8 mouse cellular contexts compared by ENCODE assay signal in the genomic region with DNA sequence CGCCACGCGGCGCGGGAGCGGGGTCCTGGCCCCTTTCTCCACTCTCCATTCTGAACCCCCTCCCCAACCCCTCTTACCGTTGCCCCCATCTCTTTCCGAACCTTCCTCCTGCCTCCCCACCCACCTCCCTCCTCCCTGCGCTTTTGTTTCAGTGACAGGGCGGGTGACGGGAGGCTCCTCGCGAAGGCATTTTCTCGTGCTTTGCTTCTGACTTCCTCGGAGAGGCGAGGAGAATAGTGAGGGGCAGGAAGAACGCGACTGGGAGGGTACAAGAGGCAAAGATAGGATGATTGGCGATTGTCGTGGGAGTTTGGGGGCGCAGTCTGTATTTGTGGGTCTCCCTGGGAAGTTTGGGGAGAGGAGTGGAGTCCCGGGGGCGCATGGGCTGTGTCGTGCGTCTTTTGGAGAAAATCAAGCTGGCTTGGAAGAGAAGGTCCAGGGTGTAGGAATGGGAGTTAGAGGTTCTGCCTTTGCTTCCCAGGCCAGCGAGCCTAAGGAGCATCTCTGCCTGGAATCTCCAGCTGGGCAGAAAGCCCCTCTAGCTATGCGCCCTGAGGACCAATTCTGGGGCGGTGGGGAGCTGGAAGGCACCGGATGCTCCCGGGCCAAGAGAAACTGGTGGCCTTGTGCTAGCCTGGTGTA. TPM values are rescaled to one million over a fixed set of nuclear protein-coding genes. Genes with fewer than 3 reads are reported as not detected.
DNase-seq lines count a peak whose midpoint lies in the region; ATAC-seq lines count a peak whose summit lies in the region.

No protein-coding gene starts in this region.

- H3K4me1 ChIP-seq in embryonic facial prominence, embryonic 12.5 days: peaks cover 13% of the 10 kb centered on the region; the same call in 1 of the 2 replicates
- peaks cover 41% of the 10 kb centered on the region for H3K4me1 ChIP-seq in hindbrain, embryonic 10.5 days (replicated peaks)
- no peaks in the 10 kb centered on the region for H3K4me1 ChIP-seq in liver, embryonic 16.5 days (ENCODE audit: control insufficient read depth, low read depth, low read length)

- H3K27me3 ChIP-seq in embryonic facial prominence, embryonic 12.5 days: peaks cover 26% of the 10 kb centered on the region
- peaks cover 23% of the 10 kb centered on the region for H3K27me3 ChIP-seq in hindbrain, embryonic 10.5 days (ENCODE audit: insufficient read depth, poor library complexity, severe bottlenecking)
- H3K27me3 ChIP-seq in liver, embryonic 16.5 days (ENCODE audit: control insufficient read depth, insufficient read depth, low read depth, low read length): peaks cover 30% of the 10 kb centered on the region

- under 1% methylated on average over 30 of the region's 30 CpGs for WGBS in embryonic facial prominence, embryonic 12.5 days
- 1% methylated on average over 30 of the region's 30 CpGs for WGBS in hindbrain, embryonic 10.5 days
- WGBS in liver, embryonic 16.5 days (ENCODE audit: insufficient replicate concordance): 2% methylated on average over 30 of the region's 30 CpGs

- H3K27ac ChIP-seq in embryonic facial prominence, embryonic 12.5 days: no peak overlapping the region
- H3K27ac ChIP-seq in hindbrain, embryonic 10.5 days: peak overlapping the region; percentile 95
- H3K27ac ChIP-seq in liver, embryonic 16.5 days (ENCODE audit: low read length): no peak overlapping the region

- ATAC-seq in embryonic facial prominence, embryonic 12.5 days (ENCODE audit: insufficient number of reproducible peaks, insufficient read depth, low FRiP score, low TSS enrichment): no peak
- no peak for ATAC-seq in liver, embryonic 16.5 days (ENCODE audit: low read depth)

- DNase-seq in left cerebral cortex, adult 8-10 months (ENCODE audit: low spot score in 2 of 2): peak; percentile 13 to 23
- DNase-seq in left cerebral cortex, adult 11 months (ENCODE audit: low spot score): no peak
- peak; percentile 46 for DNase-seq in adrenal gland, adult 2 months
- peak; percentile 40 for DNase-seq in hindbrain, embryonic 10.5 days (ENCODE audit: low spot score)
- peak; percentile 32 to 39 for DNase-seq in right cerebral cortex, adult 2 months (ENCODE audit: low spot score in 2 of 2)
- DNase-seq in urinary bladder, postnatal 10 days (ENCODE audit: low spot score): no peak

- peak overlapping the region; percentile 79 for H3K9ac ChIP-seq in embryonic facial prominence, embryonic 12.5 days
- no peak overlapping the region for H3K9ac ChIP-seq in liver, embryonic 16.5 days (ENCODE audit: low read depth, low read length)

- no peaks in the 10 kb centered on the region for H3K9me3 ChIP-seq in embryonic facial prominence, embryonic 12.5 days
- no peaks in the 10 kb centered on the region for H3K9me3 ChIP-seq in hindbrain, embryonic 10.5 days
- H3K9me3 ChIP-seq in liver, embryonic 16.5 days (replicated peaks; ENCODE audit: control insufficient read depth, low read length): no peaks in the 10 kb centered on the region

- no peaks in the 10 kb centered on the region for H3K36me3 ChIP-seq in embryonic facial prominence, embryonic 12.5 days
- no peaks in the 10 kb centered on the region for H3K36me3 ChIP-seq in hindbrain, embryonic 10.5 days
- no peaks in the 10 kb centered on the region for H3K36me3 ChIP-seq in liver, embryonic 16.5 days (ENCODE audit: control insufficient read depth, insufficient read depth)

- peak overlapping the region; percentile 94 for H3K4me3 ChIP-seq in embryonic facial prominence, embryonic 12.5 days
- peak overlapping the region; percentile 80 for H3K4me3 ChIP-seq in hindbrain, embryonic 10.5 days
- peak overlapping the region; percentile 62 for H3K4me3 ChIP-seq in liver, embryonic 16.5 days (ENCODE audit: low read depth, low read length)

- H3K4me2 ChIP-seq in embryonic facial prominence, embryonic 12.5 days (replicated peaks): peak overlapping the region; percentile 94
- peak overlapping the region; percentile 76 for H3K4me2 ChIP-seq in liver, embryonic 16.5 days (ENCODE audit: low read depth, low read length)

RNA-seq across cellular contexts. Expression of gene Fam78b, which starts 0.7 kb away (rescaled TPM):
- total RNA-seq in left cerebral cortex, adult 8-10 months (2022): 10 to 100 TPM; 23.7 to 31.1 (median 27.9) TPM
- total RNA-seq in adrenal gland, adult 2 months (2021): 1 to 10 TPM; 4.1 to 6.9 TPM
- 5.0 and 6.4 TPM in 2 replicates for polyA plus RNA-seq in adrenal gland, adult 2 months (2012; rRNA removed)
- polyA plus RNA-seq in embryonic facial prominence, embryonic 12.5 days (2016; fragmentation: Nextera tagmentation; extraction: Ambion mirVana): 1.5 and 2.8 TPM in 2 replicates
- 3.9 and 5.7 TPM in 2 replicates for polyA plus RNA-seq in hindbrain, embryonic 10.5 days (2016; fragmentation: Nextera tagmentation; extraction: Ambion mirVana)
- 0.02 TPM in 1 of 2 replicates, not detected in the other for polyA plus RNA-seq in liver, embryonic 16.5 days (2015; fragmentation: Nextera tagmentation; extraction: Ambion mirVana)

Comparison
In these comparisons a context has a peak if more than half of its experiments do, and no peak if none do; other contexts are left out.
1. DNase-seq: peak in left cerebral cortex, adult 8-10 months (2 of 2), adrenal gland, adult 2 months (single experiment), hindbrain, embryonic 10.5 days (single experiment) and right cerebral cortex, adult 2 months (2 of 2); none in left cerebral cortex, adult 11 months (single experiment) and urinary bladder, postnatal 10 days (single experiment).
2. Peak in every context shown above with its lines, with median percentiles within 50 percentile points of each other: H3K4me3 ChIP-seq.